Mouse (Mus musculus): ENCODE measurements around the gene Sema3a. TPM values are rescaled to one million over a fixed set of nuclear protein-coding genes. Genes with fewer than 3 reads are reported as not detected.

Sema3a gene
- polyA plus RNA-seq (2012): 0.01 TPM in 1 of 2 replicates, not detected in the other

- H3K4me3 ChIP-seq (replicated peaks): no peak within 1 kb of the TSS
- H3K36me3 ChIP-seq (ENCODE audit: control insufficient read depth): no peaks in the 10 kb centered on the region
- no peaks in the 10 kb centered on the region for H3K9me3 ChIP-seq (ENCODE audit: control insufficient read depth, low read length)
- TF ChIP-seq GATA1 (IDR thresholded peaks at IDR 0.05; ENCODE audit: low read length) (no peak), TAL1 (IDR thresholded peaks at IDR 0.05; ENCODE audit: low read length) (no peak)
- H3K4me1 ChIP-seq (ENCODE audit: control insufficient read depth): no peaks in the 10 kb centered on the region
- H3K27me3 ChIP-seq (ENCODE audit: control insufficient read depth): no peaks in the 10 kb centered on the region
These were observed at the start of gene Sema3a for GRCm38 (mm10) chr5:13125241-13125692. TSS of gene Sema3a (plus strand) at chr5:13125414.

DNA sequence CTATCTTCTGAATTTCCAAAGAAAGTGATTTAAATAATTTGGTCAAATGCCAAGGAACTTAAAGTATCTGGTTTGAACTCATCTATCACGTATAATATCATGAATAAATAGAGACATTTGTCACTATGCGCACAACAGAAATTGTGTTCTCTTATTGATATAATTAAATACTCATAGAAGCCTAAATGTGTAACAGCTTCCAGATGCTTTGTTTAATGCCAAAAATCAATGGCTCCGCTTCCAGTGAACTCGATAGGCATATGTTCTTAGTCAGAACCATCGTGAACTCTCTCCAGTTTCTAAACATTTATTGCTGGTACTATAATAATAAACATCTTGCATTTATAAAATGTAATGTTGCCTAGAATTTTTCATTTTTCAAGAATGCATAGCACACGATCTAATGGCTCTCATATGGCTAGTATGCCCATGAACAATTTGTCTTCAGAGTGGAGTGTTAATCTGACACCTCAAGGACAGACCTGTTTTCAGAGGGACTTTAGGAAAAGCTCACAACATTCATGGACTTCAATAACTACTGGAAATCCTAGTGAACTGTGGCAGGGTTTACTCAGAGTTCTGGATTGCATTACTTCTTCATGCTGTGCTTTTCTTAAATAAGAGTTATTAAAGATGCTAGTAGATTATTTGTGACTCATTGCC, 40.3 kb upstream of the Sema3a start:
- Histone ChIP-seq H3K27me3 (ENCODE audit: control insufficient read depth) (no peaks in the 10 kb centered on the region), H3K4me1 (ENCODE audit: control insufficient read depth) (no peaks in the 10 kb centered on the region), H3K36me3 (ENCODE audit: control insufficient read depth) (no peaks in the 10 kb centered on the region), H3K4me3 (replicated peaks) (no peak overlapping the region), H3K9me3 (ENCODE audit: control insufficient read depth, low read length) (no peaks in the 10 kb centered on the region)
- TF ChIP-seq GATA1 (IDR thresholded peaks at IDR 0.05; ENCODE audit: low read length): no peak
- no peak for TF ChIP-seq TAL1 (IDR thresholded peaks at IDR 0.05; ENCODE audit: low read length)

GRCm38 (mm10) chr5:13090431-13090830, 34.8 kb upstream of the Sema3a start:
- no peaks in the 10 kb centered on the region for H3K27me3 ChIP-seq (ENCODE audit: control insufficient read depth)
- H3K4me3 ChIP-seq (replicated peaks): no peak overlapping the region
- H3K36me3 ChIP-seq (ENCODE audit: control insufficient read depth): no peaks in the 10 kb centered on the region
- TF ChIP-seq GATA1 (IDR thresholded peaks at IDR 0.05; ENCODE audit: low read length) (no peak), TAL1 (IDR thresholded peaks at IDR 0.05; ENCODE audit: low read length) (no peak)
- no peaks in the 10 kb centered on the region for H3K9me3 ChIP-seq (ENCODE audit: control insufficient read depth, low read length)
- H3K4me1 ChIP-seq (ENCODE audit: control insufficient read depth): no peaks in the 10 kb centered on the region

- TF ChIP-seq GATA1 (IDR thresholded peaks at IDR 0.05; ENCODE audit: low read length): no peak
- no peak for TF ChIP-seq TAL1 (IDR thresholded peaks at IDR 0.05; ENCODE audit: low read length)
- Histone ChIP-seq H3K4me1 (ENCODE audit: control insufficient read depth) (no peaks in the 10 kb centered on the region), H3K4me3 (replicated peaks) (no peak overlapping the region), H3K36me3 (ENCODE audit: control insufficient read depth) (no peaks in the 10 kb centered on the region), H3K9me3 (ENCODE audit: control insufficient read depth, low read length) (no peaks in the 10 kb centered on the region), H3K27me3 (ENCODE audit: control insufficient read depth) (no peaks in the 10 kb centered on the region)
These were observed 15.7 kb upstream of the Sema3a start for GRCm38 (mm10) chr5:13109522-13109921.

DNA sequence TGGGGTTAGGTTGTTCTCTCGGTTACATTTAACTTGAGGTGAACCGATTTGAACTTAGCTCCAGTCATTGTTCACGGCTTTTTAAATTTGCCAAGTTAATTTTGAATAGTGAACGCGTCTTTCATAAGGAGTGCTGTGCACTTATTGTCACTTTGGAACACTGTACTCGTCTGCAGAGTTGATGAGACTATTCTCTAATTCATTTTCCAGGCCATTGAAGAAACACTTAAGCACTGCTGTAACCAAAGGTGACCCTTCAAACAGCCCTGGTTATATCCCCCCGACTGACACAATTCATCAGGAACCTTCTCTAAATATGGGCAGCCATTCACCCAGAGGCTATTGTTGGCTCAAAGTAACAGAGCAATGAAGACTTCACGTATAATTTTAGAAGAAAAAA, 8.0 kb upstream of the Sema3a start:
- no peaks in the 10 kb centered on the region for H3K27me3 ChIP-seq (ENCODE audit: control insufficient read depth)
- H3K36me3 ChIP-seq (ENCODE audit: control insufficient read depth): no peaks in the 10 kb centered on the region
- no peak overlapping the region for H3K4me3 ChIP-seq (replicated peaks)
- no peaks in the 10 kb centered on the region for H3K9me3 ChIP-seq (ENCODE audit: control insufficient read depth, low read length)
- no peak for TF ChIP-seq GATA1 (IDR thresholded peaks at IDR 0.05; ENCODE audit: low read length)
- no peak for TF ChIP-seq TAL1 (IDR thresholded peaks at IDR 0.05; ENCODE audit: low read length)
- H3K4me1 ChIP-seq (ENCODE audit: control insufficient read depth): no peaks in the 10 kb centered on the region

DNA sequence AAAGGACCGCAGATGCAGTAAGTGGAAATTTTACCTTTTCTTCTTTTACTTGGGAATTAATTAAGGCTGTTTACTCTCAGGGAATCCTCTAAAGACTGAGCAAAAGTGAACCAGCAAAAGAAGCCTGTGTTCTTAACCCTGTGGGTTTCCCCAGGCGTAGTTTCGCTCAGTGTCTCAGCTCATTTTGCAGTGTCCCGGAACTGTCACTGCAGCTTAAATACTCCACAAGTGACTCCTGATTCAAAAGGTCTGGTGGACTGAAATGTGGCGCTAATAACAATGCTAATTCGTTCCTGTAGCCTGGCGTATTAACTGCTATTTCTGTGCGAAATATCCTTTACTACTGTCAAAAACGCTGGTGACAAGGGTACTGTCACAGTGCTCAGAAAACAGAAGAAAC, 543 bp downstream of the Sema3a start:
- H3K4me3 ChIP-seq (replicated peaks): no peak overlapping the region
- TF ChIP-seq GATA1 (IDR thresholded peaks at IDR 0.05; ENCODE audit: low read length) (no peak), TAL1 (IDR thresholded peaks at IDR 0.05; ENCODE audit: low read length) (no peak)
- H3K27me3 ChIP-seq (ENCODE audit: control insufficient read depth): no peaks in the 10 kb centered on the region
- no peaks in the 10 kb centered on the region for H3K9me3 ChIP-seq (ENCODE audit: control insufficient read depth, low read length)
- H3K36me3 ChIP-seq (ENCODE audit: control insufficient read depth): no peaks in the 10 kb centered on the region
- no peaks in the 10 kb centered on the region for H3K4me1 ChIP-seq (ENCODE audit: control insufficient read depth)

DNA sequence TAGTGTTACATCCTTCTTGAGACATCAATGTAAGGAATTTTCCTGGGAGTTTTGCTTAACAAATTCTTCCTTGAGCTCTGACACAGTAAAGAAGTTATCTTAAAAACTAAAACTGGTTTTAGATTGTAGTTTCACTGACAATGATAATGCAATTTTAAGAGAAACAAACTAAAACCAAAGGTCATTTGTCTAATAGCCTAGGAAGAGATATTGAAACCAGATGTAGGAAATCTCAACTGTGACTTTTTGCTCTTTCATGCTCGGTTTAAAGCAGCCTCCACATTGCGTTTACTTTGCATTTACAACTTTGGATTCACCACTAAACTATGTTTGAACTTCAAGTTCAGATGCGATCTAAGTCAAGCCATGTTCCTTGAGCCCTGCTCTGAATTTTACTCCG, 982 bp downstream of the Sema3a start:
- Histone ChIP-seq H3K4me3 (replicated peaks) (no peak overlapping the region), H3K4me1 (ENCODE audit: control insufficient read depth) (no peaks in the 10 kb centered on the region), H3K36me3 (ENCODE audit: control insufficient read depth) (no peaks in the 10 kb centered on the region), H3K9me3 (ENCODE audit: control insufficient read depth, low read length) (no peaks in the 10 kb centered on the region), H3K27me3 (ENCODE audit: control insufficient read depth) (no peaks in the 10 kb centered on the region)
- TF ChIP-seq GATA1 (IDR thresholded peaks at IDR 0.05; ENCODE audit: low read length) (no peak), TAL1 (IDR thresholded peaks at IDR 0.05; ENCODE audit: low read length) (no peak)

GRCm38 (mm10) chr5:13127121-13127520, 1.9 kb downstream of the Sema3a start:
- no peak overlapping the region for H3K4me3 ChIP-seq (replicated peaks)
- TF ChIP-seq TAL1 (IDR thresholded peaks at IDR 0.05; ENCODE audit: low read length): no peak
- TF ChIP-seq GATA1 (IDR thresholded peaks at IDR 0.05; ENCODE audit: low read length): no peak
- H3K4me1 ChIP-seq (ENCODE audit: control insufficient read depth): no peaks in the 10 kb centered on the region
- H3K27me3 ChIP-seq (ENCODE audit: control insufficient read depth): no peaks in the 10 kb centered on the region
- no peaks in the 10 kb centered on the region for H3K36me3 ChIP-seq (ENCODE audit: control insufficient read depth)
- H3K9me3 ChIP-seq (ENCODE audit: control insufficient read depth, low read length): no peaks in the 10 kb centered on the region

DNA sequence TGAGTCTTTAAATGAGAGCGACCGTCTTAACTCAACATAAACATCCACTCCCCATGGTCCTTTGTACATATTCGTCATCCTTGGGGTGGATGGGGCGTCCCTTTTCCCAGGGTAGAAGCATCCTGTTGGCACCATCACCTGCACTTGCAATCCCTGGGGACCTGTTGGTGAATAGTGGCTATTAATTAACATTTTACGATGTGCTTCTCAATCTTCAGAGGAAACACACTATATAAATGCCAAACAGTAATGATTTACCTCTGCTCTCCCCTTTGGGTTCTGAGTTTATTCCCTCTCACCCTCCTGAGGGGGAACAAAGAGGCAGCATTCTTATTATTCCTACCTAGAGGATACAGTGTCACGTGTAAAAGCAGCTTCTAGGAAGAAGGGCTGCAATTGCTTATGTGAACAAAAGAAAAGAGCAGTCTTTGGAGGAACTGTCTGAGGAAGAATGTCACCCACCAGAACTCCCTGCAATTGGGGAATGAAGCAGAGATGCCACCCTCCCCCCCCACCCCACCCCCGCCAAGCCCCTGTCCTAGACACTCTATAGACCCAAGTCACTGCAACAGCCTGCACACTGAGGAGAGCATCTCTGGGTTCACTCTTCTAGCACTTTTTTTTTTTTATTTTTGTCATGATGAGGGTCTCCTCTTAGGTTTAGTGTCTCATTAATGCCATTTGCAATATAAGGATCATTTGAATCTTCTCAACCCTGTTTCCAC, 19.7 kb downstream of the Sema3a start:
- TF ChIP-seq TAL1 (IDR thresholded peaks at IDR 0.05; ENCODE audit: low read length) (no peak), GATA1 (IDR thresholded peaks at IDR 0.05; ENCODE audit: low read length) (no peak)

More for the DNA sequence above, 19.7 kb downstream of the Sema3a start:
- Histone ChIP-seq H3K27me3 (ENCODE audit: control insufficient read depth) (no peaks in the 10 kb centered on the region), H3K9me3 (ENCODE audit: control insufficient read depth, low read length) (no peaks in the 10 kb centered on the region), H3K4me1 (ENCODE audit: control insufficient read depth) (no peaks in the 10 kb centered on the region), H3K4me3 (replicated peaks) (no peak overlapping the region), H3K36me3 (ENCODE audit: control insufficient read depth) (no peaks in the 10 kb centered on the region)
